Mouse (Mus musculus) Muller cell, postnatal 12 days (primary cell): ENCODE measurements at regions not wholly inside any gene's neighbourhood (a gene's known extent, or its start where the extent isn't known, plus 50 kb on each side); places are given as distances from the start of the nearest gene placed in this dataset.

ENCODE experiments used
- DNase-seq: peaks from one replicate; pipeline ENCODE4 v3.0.0-alpha.2; 2015; ENCODE audit errors: inconsistent ontology term

DNA sequence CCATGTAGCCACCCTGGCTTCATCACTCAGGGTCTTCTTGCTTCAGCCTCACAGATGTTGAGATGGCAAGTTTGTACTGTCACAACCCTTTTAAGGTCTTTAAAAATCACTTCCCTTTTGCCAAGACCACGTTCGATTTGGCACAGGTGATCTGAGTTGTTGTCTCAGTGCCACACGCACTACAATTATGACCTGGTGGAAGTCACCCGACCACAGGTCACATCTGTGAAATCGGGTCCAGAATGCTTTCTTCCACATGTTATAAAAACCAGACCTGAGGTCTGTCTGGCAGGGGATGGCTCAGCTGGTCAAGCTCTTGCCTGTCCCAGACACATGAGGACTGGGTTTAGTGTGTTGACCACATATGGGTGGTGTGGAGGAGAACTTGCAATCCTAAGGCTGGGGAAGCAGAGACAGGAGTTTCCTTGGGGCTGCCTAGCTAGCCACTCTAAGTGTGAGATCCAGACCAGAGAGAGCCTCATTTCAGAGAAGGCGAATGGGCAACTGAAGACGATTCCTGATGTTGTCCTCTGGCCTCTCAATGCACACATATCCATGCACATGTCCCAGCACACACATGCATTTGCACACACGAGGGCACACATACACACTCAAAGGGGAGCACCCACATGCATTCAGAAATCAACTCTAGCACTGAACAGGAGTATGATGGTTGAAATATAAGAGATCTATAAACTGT lies 176.4 kb downstream of the Foxo1 start:
- DNase-seq = no peak

DNA sequence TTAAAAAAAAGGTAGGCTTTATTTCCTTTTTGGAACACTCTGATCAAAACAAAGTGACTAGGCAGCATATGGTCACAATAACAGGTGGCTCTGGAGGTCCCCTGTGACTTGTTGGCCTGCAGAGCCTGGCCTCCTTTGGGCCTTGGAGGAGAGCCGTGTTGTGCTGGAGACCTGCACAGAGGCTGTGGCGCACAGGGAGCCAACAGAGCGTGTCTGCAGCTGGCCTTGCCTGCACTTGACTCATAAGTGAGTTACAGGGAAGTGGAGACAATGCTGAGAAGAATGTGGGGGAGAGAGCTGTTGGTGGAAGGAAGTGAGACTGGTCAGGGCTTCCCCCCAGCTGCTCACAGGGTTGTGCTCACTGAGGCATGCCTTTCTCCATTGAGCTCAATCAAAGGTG lies 175.7 kb downstream of the Foxo1 start:
- peak; percentile 58 for DNase-seq

GRCm38 (mm10) chr3:52429014-52429589 lies 161.0 kb downstream of the Foxo1 start:
- DNase-seq = no peak

- DNase-seq = no peak
Observed at GRCm38 (mm10) chr3:52422826-52423225, 154.7 kb downstream of the Foxo1 start.

DNA sequence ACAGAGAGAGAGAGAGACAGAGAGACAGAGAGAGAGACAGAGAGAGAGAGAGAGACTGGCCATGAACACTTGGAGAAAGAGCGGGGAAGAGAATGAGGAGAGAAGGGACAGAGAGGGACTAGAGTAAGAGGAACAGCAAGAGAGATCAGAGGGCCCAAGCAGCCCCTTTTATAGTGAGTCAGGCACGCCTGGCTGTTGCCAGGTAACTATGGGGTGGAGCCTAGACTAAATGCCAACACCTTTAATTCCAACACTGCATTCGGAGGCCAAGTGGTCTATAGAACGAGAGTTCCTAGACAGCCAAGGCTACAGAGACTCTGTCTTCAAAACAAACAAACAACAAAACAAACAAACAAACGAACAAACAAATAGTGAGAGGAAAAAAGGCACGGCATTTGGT lies 148.1 kb downstream of the Foxo1 start:
- no peak for DNase-seq

- DNase-seq = no peak
Observed at GRCm38 (mm10) chr3:52415361-52415760, 147.2 kb downstream of the Foxo1 start.

GRCm38 (mm10) chr3:52414017-52414416 lies 145.9 kb downstream of the Foxo1 start:
- DNase-seq = no peak

GRCm38 (mm10) chr3:52413187-52413746 lies 145.1 kb downstream of the Foxo1 start:
- DNase-seq = peak; percentile 43

- DNase-seq = no peak
Observed at GRCm38 (mm10) chr3:52411356-52411755, 143.2 kb downstream of the Foxo1 start.

- DNase-seq = no peak
Observed at GRCm38 (mm10) chr3:52409465-52409864, 141.3 kb downstream of the Foxo1 start.

DNA sequence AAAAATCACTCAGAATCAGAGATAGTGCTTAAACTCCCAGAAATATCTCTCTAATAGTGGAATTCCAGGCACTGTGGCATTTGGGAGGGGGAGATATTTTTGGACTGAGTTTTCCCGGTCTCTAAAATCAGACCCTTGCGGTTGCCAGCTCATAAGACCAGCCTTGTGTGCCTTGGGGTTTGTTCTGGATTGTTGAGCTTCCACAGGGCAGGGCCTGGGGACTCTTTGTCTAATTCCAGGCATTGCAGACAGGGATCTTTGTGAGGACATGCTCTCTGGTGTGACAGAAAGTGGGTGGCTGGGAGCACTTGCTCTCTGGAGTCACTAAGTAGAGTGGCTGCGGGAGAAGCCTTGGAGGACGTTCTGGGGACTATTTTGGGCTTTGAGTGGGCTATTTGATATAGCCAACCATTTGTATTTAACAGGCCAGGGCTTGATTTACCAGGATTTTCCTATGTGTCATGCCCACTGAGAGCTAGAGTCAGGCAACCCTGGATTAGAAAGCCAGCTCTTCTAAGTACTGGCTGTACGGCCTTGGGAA lies 138.7 kb downstream of the Foxo1 start:
- DNase-seq = peak; percentile 57

GRCm38 (mm10) chr3:52404636-52405035 lies 136.5 kb downstream of the Foxo1 start:
- no peak for DNase-seq

DNA sequence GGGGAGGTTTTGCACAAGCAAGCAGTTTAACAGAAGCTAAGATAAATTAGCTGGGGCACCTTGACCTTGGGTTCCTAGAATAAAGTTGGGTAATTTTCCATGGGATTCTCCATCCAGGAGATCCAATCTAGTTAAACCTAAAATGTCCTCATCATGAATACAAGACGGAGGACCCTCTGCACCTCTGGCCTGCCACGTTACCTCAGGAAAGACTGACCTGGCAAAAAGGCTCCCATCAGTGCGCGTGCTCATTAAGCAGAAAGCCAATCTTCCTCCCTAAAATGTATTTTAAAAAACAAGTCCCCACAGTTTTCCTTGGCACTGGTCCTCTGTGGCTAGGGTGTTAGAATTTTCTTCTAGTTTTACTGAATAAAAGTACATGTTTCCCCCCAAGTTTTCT lies 134.9 kb downstream of the Foxo1 start:
- DNase-seq = no peak
